Mouse (Mus musculus) frontal cortex, postnatal 25 days (tissue): ENCODE measurements around the gene Kcnk1.

ENCODE experiments used
- DNase-seq, 2 experiments: peaks; one replicate each; pipeline ENCODE4 v3.0.0; 2022; ENCODE audit warnings: low spot score in 2 of 2

The Kcnk1 gene

GRCm38 (mm10) chr8:126045751-126046150 lies 50.8 kb downstream of the Kcnk1 start:
- no peak for DNase-seq

GRCm38 (mm10) chr8:126053911-126054310 lies 58.9 kb downstream of the Kcnk1 start:
- DNase-seq, result no peak

GRCm38 (mm10) chr8:126058876-126059275 lies 63.9 kb downstream of the Kcnk1 start:
- DNase-seq, result no peak

- DNase-seq, result no peak
These were observed 67.9 kb downstream of the Kcnk1 start for GRCm38 (mm10) chr8:126062844-126063243.

- DNase-seq, result no peak
These were observed 69.0 kb downstream of the Kcnk1 start for GRCm38 (mm10) chr8:126063832-126064409.

GRCm38 (mm10) chr8:126064587-126065145 lies 69.7 kb downstream of the Kcnk1 start:
- no peak for DNase-seq

- DNase-seq, result no peak
These were observed 72.3 kb downstream of the Kcnk1 start for GRCm38 (mm10) chr8:126067306-126067705.

GRCm38 (mm10) chr8:126068136-126068535 lies 73.2 kb downstream of the Kcnk1 start:
- DNase-seq, result no peak

GRCm38 (mm10) chr8:126072678-126073077 lies 77.7 kb downstream of the Kcnk1 start:
- DNase-seq, result no peak

- DNase-seq, result no peak
These were observed 78.3 kb downstream of the Kcnk1 start for GRCm38 (mm10) chr8:126073141-126073740.

GRCm38 (mm10) chr8:126074111-126074510 lies 79.1 kb downstream of the Kcnk1 start:
- no peak for DNase-seq

- DNase-seq, result peak; percentile 69 to 72
These were observed 80.4 kb downstream of the Kcnk1 start for GRCm38 (mm10) chr8:126075400-126075799.
